Mouse (Mus musculus) mesoderm, embryonic 11.5 days (tissue): ENCODE measurements at regions not wholly inside any gene's neighbourhood (a gene's known extent, or its start where the extent isn't known, plus 50 kb on each side); places are given as distances from the start of the nearest gene placed in this dataset.
A peak's percentile ranks its signal among the peaks of the same experiment; 100 is the strongest.

Source experiments
- DNase-seq: peaks from one replicate; pipeline ENCODE4 v3.0.0-alpha.2; 2012; ENCODE audit warnings: low read depth, low spot score

DNA sequence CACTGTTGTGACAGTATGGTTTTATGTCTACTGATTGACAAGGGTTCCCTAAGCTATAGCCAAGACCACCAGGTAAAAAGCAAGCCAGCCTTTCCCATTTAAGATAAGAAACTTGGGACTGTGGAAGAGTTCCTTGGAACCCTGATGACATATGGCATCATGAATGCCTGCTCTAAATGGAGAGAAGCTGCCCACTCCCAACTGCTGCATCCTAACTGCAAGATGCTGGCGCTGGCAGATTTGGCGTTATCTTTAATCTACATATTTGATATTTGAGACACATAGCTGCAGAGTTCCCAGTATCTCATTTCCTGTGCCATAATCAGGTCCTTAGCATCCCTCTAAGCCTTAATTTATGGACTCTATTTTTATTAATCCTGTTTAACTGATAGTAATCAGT is 200.4 kb upstream of the Arpp21 start:
- DNase-seq = no peak

DNA sequence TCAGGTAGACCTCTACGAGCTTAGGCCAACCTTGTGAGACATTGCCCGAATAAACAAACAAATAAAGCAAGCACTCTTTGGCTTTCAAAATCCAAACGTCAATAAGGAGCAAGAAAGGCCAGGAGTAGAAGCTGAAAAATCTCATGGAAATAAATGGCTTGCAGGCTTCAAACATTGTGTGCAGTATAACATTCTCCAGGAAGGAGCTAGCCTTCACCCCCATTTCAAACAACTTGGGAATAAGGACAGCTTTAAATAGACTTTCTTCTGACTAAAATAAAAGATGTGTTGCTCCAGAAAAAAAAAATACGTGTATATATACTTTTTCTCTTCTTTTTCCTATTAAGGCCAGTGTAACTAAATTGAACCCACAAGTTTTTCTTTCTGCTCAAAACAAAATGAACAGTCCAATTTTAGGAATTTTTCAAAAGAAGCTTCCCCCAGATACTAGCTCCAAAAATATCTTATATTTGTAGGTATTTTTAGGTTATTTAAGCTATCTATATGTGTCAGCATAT is 196.2 kb upstream of the Arpp21 start:
- DNase-seq = no peak

DNA sequence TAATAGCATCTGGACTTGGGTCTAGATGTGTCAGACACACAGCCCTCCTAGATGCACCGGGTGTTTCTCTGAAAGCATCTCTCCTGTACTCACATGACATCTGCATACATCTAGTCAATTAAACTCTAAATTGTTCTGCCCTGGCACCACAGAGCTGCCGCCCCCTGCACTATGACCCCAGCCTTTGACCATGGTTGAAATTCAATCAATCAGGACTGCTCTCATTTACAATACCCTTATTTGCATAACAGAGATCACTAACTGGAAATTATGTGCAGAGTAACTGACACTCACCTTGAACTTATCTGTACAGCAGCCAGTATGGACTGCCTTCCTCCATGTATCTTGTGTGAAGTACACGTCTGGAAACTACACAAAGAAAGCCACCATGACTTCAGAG is 193.5 kb upstream of the Arpp21 start:
- no peak for DNase-seq

DNA sequence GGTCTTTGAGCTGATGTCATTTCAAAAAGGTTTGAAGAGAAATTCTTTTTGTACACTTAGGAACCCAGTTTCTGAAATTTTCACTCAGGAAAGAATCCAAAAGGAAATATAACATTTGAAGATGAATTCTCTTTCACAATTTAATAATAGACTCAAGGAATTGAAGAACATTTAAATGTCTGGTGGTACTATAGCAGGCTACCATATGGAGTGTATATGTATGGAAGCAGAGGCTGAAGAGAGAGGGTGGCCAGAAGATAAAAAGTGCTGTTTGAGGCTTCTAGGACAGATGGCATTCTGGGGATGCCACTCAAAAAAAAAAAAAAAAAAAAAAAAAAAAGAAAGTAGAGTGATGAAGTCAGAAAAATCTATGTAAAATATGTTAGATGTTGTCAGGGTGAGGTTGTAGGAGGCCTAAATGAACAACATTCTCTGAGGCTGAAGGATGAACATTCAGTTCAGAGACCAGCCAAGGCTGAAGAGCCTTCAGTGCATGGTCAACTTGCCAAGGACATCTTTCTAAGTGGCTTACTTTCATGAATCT is 170.1 kb upstream of the Arpp21 start:
- no peak for DNase-seq

DNA sequence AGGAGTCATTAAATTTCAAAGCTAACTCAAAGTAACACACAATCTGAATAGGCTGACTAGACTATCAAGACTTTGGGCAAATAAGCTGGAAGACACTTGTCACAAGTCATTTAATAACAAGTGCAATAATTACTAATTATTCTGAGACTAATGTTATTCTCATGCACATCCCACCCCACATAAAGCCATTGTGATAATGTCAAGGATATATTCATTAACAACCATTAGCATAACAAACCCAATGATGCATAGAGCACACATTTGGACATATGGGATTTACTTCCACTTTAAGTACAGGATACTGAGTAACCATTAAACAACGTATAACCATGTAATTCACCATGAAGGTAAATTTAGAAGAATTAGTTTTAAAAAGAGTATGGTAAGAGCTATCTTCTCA is 135.0 kb upstream of the Arpp21 start:
- DNase-seq = no peak

DNA sequence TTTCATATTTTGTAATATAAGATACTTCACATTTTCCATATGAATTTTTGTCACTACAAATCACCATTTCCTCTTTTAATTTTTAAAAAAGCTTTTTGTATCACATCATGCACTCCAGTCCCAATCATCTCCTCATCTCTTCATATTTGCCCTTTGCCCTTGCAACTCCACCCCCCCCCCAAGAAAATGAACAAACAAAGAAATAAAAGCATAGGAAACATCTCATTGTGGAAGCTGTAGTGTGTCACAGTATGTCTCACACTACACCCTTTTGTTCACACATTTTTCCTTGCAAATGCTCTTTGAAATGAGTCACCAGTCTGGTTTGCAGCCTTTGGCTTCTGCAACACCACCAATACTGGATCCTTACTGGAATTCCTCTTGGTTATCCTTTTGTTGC is 131.6 kb upstream of the Arpp21 start:
- DNase-seq = no peak

DNA sequence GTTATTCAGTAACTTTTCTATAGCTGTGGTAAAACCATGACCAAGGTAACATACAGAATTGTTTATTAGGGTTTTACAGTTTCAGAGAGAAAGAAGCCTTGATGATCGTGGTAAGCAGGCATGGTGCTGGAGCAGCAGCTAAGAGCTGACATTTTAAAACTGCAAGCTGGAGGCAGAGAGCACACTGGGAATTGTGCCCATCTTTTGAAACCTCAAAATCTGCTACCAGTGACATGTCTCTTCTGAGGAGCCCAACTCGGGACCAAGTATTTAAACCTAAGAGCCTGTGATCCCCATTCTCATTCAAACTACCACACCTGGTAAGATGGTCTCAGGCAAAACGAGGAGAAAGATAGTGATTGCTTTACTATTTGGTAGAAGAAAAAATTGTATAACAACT is 125.6 kb upstream of the Arpp21 start:
- DNase-seq = no peak

- no peak for DNase-seq
Measured at GRCm38 (mm10) chr9:112358711-112359298, 123.1 kb upstream of the Arpp21 start.

DNA sequence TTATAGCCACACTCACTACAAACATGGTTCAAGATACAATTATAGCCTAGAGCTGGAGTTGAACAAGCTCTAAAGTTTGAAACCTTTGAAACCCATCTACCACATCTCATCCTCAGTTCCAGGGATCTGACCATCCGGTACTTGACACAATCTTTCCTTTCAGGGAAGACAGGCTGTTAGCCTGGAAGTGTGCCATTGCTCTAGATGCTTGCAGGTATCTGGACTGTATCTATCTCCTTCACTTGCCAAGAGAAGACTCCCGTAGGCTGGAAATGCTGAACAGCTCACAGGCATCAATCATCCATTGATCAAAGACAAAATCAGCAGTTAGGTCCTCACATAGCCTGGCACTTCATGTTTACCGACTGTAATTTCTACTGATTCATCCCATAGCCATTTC is 117.5 kb upstream of the Arpp21 start:
- no peak for DNase-seq

- no peak for DNase-seq
Measured at GRCm38 (mm10) chr9:112348942-112349341, 113.2 kb upstream of the Arpp21 start.

DNA sequence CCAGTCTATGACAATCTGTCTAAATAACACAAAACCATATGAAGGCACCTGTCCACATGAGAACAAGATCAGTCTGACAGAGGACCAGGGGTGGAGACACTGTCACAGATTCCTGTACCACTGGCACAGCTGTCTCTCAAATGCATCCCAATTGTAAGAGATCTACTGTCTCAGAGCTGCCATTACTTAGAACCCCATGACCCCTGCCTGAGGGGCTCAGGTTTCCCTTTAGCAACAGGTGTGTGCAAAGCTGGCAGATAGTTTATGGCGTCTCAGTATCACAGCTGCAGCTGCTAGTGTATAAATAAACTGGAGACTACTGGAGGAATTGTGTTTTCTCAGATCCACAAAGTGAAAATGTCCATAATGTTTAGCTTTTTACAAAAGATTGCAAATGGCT is 109.1 kb upstream of the Arpp21 start:
- peak; percentile 50 for DNase-seq

DNA sequence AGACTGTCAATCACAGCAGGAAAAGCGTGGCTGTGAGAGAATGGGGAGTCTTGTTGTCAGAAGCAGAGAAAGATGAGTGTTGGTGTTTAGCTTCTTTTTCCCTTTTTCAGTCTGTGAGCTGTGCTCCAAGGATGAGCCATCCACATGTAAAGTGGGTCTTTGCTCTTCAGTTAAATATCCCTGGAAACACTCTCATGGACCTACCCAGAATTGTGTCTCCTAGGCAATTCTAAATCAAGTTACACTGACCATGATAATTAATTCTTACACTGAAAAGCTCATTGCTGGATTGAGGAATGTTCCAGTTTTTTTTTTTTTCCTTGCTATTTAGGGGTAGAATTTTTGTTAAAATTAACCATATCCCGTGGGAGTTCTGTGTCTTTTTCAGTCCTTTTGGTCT is 104.6 kb upstream of the Arpp21 start:
- no peak for DNase-seq

- no peak for DNase-seq
Measured at GRCm38 (mm10) chr9:112320016-112320415, 84.3 kb upstream of the Arpp21 start.

GRCm38 (mm10) chr9:112308950-112309349 is 73.2 kb upstream of the Arpp21 start:
- no peak for DNase-seq

- DNase-seq = no peak
Measured at GRCm38 (mm10) chr9:112307837-112308236, 72.1 kb upstream of the Arpp21 start.

DNA sequence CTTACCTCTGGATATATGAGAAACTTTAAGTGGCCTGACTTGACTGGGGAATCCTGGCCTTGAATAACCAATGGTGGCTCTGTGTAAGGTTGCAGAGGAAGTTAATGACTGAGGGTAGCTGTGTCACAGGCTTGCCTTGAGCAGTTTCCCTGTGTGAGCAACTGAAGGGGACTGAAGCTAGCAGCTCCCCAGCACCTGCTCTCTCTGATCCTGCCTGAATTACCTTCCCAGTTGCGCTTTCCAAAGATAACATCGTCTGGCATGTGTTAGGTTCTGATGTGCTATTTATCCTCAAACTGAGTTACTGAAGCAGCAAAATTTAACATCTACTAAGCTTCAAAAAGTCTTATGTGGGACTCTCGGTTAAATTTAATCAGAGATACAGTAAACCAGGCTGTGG is 56.1 kb upstream of the Arpp21 start:
- DNase-seq = no peak
